Mouse (Mus musculus) neural tube, embryonic 13.5 days (tissue): ENCODE measurements around the gene D430019H16Rik. TPM values are rescaled to one million over a fixed set of nuclear protein-coding genes. Genes with fewer than 3 reads are reported as not detected.
A peak's percentile ranks its signal among the peaks of the same experiment; 100 is the strongest.

Source experiments
- ATAC-seq: fragments of 200-750 bp; cut with Nextera tagmentation; 2 replicates; pipeline ENCODE4 v1.8.0; 2017; ENCODE audit warnings: low read depth, mild to moderate bottlenecking, moderate TSS enrichment, moderate library complexity
- H3K27ac ChIP-seq: fragments of 300-500 bp; sonication (generic); replicated peaks from 2 replicates; pipeline ENCODE4 v1.5.1; 2015; ENCODE audit warnings: moderate library complexity, mild to moderate bottlenecking, inconsistent platforms
- H3K27me3 ChIP-seq: fragments of 300-500 bp; sonication (generic); 2 replicates; pipeline ENCODE4 v1.6.1; 2015; ENCODE audit warnings: mild to moderate bottlenecking, inconsistent platforms
- H3K36me3 ChIP-seq: fragments of 300-500 bp; sonication (generic); 2 replicates; pipeline ENCODE4 v1.6.1; 2015; ENCODE audit warnings: mild to moderate bottlenecking, inconsistent platforms
- H3K4me1 ChIP-seq: fragments of 300-500 bp; sonication (generic); replicated peaks from 2 replicates; pipeline ENCODE4 v1.6.1; 2015; ENCODE audit warnings: inconsistent platforms
- H3K4me2 ChIP-seq: fragments of 300-500 bp; sonication (generic); 2 replicates; pipeline ENCODE4 v1.6.1; 2015; ENCODE audit warnings: inconsistent platforms, mild to moderate bottlenecking, moderate library complexity
- H3K4me3 ChIP-seq: fragments of 300-500 bp; sonication (generic); 2 replicates; pipeline ENCODE4 v1.5.1; 2015; ENCODE audit warnings: mild to moderate bottlenecking, inconsistent platforms
- H3K9ac ChIP-seq: fragments of 300-500 bp; sonication (generic); 2 replicates; pipeline ENCODE4 v1.6.1; 2015; ENCODE audit warnings: moderate library complexity, mild to moderate bottlenecking, inconsistent platforms
- H3K9me3 ChIP-seq: fragments of 300-500 bp; sonication (generic); 2 replicates; pipeline ENCODE4 v1.6.1; 2016; ENCODE audit warnings: inconsistent platforms
- WGBS: fragments of 180-500 bp; shearing (Covaris S2); methylation state at CpG from one replicate; pipeline ENCODE4 v1.1.7; 2015; 5-methylcytosine and 5-hydroxymethylcytosine counted together
- polyA plus RNA-seq: library from polyadenylated mRNA; unstranded; fragments of >200 nt; fragmentation: Nextera tagmentation; extraction: Ambion mirVana; gene quantifications from 2 replicates; pipeline ENCODE4 v1.2.1, GENCODE M21; 2015

D430019H16Rik gene
- polyA plus RNA-seq, 1 experiment from 2014 or later: 11.8 TPM

- no peak overlapping the region for H3K27ac ChIP-seq
- 64% methylated on average over 2 of the region's 2 CpGs for WGBS
- no peak overlapping the region for H3K4me2 ChIP-seq
- H3K4me1 ChIP-seq: peaks cover 21% of the 10 kb centered on the region
- H3K9ac ChIP-seq: no peak overlapping the region
- H3K9me3 ChIP-seq: peaks cover 3% of the 10 kb centered on the region; the same call in 1 of the 2 replicates
- ATAC-seq: no peak
- no peak overlapping the region for H3K4me3 ChIP-seq
- no peaks in the 10 kb centered on the region for H3K36me3 ChIP-seq
- no peaks in the 10 kb centered on the region for H3K27me3 ChIP-seq
Measured at GRCm38 (mm10) chr12:105523737-105524136, 70.1 kb downstream of the D430019H16Rik start.

- Histone ChIP-seq H3K27ac (peak overlapping the region; percentile 64), H3K9me3 (peaks cover 3% of the 10 kb centered on the region; the same call in 1 of the 2 replicates), H3K4me2 (no peak overlapping the region), H3K27me3 (no peaks in the 10 kb centered on the region), H3K36me3 (no peaks in the 10 kb centered on the region), H3K4me3 (no peak overlapping the region), H3K4me1 (peaks cover 26% of the 10 kb centered on the region), H3K9ac (no peak overlapping the region)
- no peak for ATAC-seq
- 79% methylated on average over 3 of the region's 3 CpGs for WGBS
Measured at GRCm38 (mm10) chr12:105526186-105526585, 72.5 kb downstream of the D430019H16Rik start.

GRCm38 (mm10) chr12:105526829-105527228 lies 73.2 kb downstream of the D430019H16Rik start:
- Histone ChIP-seq H3K4me2 (no peak overlapping the region), H3K36me3 (no peaks in the 10 kb centered on the region), H3K9ac (no peak overlapping the region), H3K4me3 (no peak overlapping the region), H3K4me1 (peaks cover 32% of the 10 kb centered on the region), H3K27me3 (no peaks in the 10 kb centered on the region), H3K9me3 (peaks cover 3% of the 10 kb centered on the region; the same call in 1 of the 2 replicates), H3K27ac (peak overlapping the region; percentile 64)
- WGBS: 27% methylated on average over 5 of the region's 5 CpGs
- peak; percentile 80 for ATAC-seq

- no peaks in the 10 kb centered on the region for H3K9me3 ChIP-seq
- H3K36me3 ChIP-seq: no peaks in the 10 kb centered on the region
- WGBS: 73% methylated on average over 9 of the region's 9 CpGs
- no peak for ATAC-seq
- H3K27ac ChIP-seq: 0 out of 2 replicates have a peak overlapping the region, but pooled peaks have one; percentile 33
- no peaks in the 10 kb centered on the region for H3K27me3 ChIP-seq
- peaks cover 37% of the 10 kb centered on the region for H3K4me1 ChIP-seq
- no peak overlapping the region for H3K4me3 ChIP-seq
- H3K9ac ChIP-seq: no peak overlapping the region
- H3K4me2 ChIP-seq: no peak overlapping the region
Measured at GRCm38 (mm10) chr12:105529545-105529944, 75.9 kb downstream of the D430019H16Rik start.

GRCm38 (mm10) chr12:105531724-105532371 lies 78.2 kb downstream of the D430019H16Rik start:
- Histone ChIP-seq H3K27me3 (no peaks in the 10 kb centered on the region), H3K9me3 (no peaks in the 10 kb centered on the region), H3K4me1 (peaks cover 36% of the 10 kb centered on the region), H3K27ac (peak overlapping the region; percentile 69), H3K4me3 (no peak overlapping the region), H3K4me2 (no peak overlapping the region), H3K36me3 (no peaks in the 10 kb centered on the region), H3K9ac (no peak overlapping the region)
- ATAC-seq: peak; percentile 78
- WGBS: 17% methylated on average over 8 of the region's 8 CpGs

GRCm38 (mm10) chr12:105534842-105535241 lies 81.2 kb downstream of the D430019H16Rik start:
- H3K27me3 ChIP-seq: no peaks in the 10 kb centered on the region
- no peaks in the 10 kb centered on the region for H3K36me3 ChIP-seq
- H3K9ac ChIP-seq: no peak overlapping the region
- H3K4me2 ChIP-seq: no peak overlapping the region
- H3K4me1 ChIP-seq: peaks cover 22% of the 10 kb centered on the region
- 90% methylated on average over 4 of the region's 4 CpGs for WGBS
- no peak overlapping the region for H3K4me3 ChIP-seq
- no peaks in the 10 kb centered on the region for H3K9me3 ChIP-seq
- no peak for ATAC-seq
- H3K27ac ChIP-seq: no peak overlapping the region

- Histone ChIP-seq H3K4me1 (peaks cover 17% of the 10 kb centered on the region), H3K9ac (no peak overlapping the region), H3K36me3 (no peaks in the 10 kb centered on the region), H3K27ac (no peak overlapping the region), H3K4me3 (no peak overlapping the region), H3K27me3 (no peaks in the 10 kb centered on the region), H3K9me3 (no peaks in the 10 kb centered on the region), H3K4me2 (no peak overlapping the region)
- 77% methylated on average over 13 of the region's 13 CpGs for WGBS
- no peak for ATAC-seq
Measured at GRCm38 (mm10) chr12:105535968-105536760, 82.5 kb downstream of the D430019H16Rik start.

GRCm38 (mm10) chr12:105537162-105537561 lies 83.5 kb downstream of the D430019H16Rik start:
- H3K9me3 ChIP-seq: no peaks in the 10 kb centered on the region
- H3K9ac ChIP-seq: no peak overlapping the region
- H3K4me3 ChIP-seq: no peak overlapping the region
- H3K4me1 ChIP-seq: peaks cover 8% of the 10 kb centered on the region
- no peak overlapping the region for H3K4me2 ChIP-seq
- no peaks in the 10 kb centered on the region for H3K36me3 ChIP-seq
- WGBS: 54% methylated on average over 5 of the region's 5 CpGs
- no peak overlapping the region for H3K27ac ChIP-seq
- H3K27me3 ChIP-seq: no peaks in the 10 kb centered on the region
- no peak for ATAC-seq

GRCm38 (mm10) chr12:105539649-105540048 lies 86.0 kb downstream of the D430019H16Rik start:
- H3K4me3 ChIP-seq: no peak overlapping the region
- H3K9ac ChIP-seq: no peak overlapping the region
- WGBS: 95% methylated on average over 10 of the region's 10 CpGs
- H3K4me2 ChIP-seq: no peak overlapping the region
- H3K9me3 ChIP-seq: no peaks in the 10 kb centered on the region
- no peaks in the 10 kb centered on the region for H3K36me3 ChIP-seq
- H3K27me3 ChIP-seq: no peaks in the 10 kb centered on the region
- ATAC-seq: no peak
- peaks cover 20% of the 10 kb centered on the region for H3K4me1 ChIP-seq
- H3K27ac ChIP-seq: no peak overlapping the region

GRCm38 (mm10) chr12:105541590-105542402 lies 88.1 kb downstream of the D430019H16Rik start:
- ATAC-seq: no peak
- Histone ChIP-seq H3K9ac (no peak overlapping the region), H3K4me2 (no peak overlapping the region), H3K4me3 (no peak overlapping the region), H3K36me3 (no peaks in the 10 kb centered on the region), H3K4me1 (peaks cover 27% of the 10 kb centered on the region), H3K27ac (no peak overlapping the region), H3K27me3 (no peaks in the 10 kb centered on the region), H3K9me3 (no peaks in the 10 kb centered on the region)
- 77% methylated on average over 12 of the region's 12 CpGs for WGBS

GRCm38 (mm10) chr12:105542513-105542912 lies 88.9 kb downstream of the D430019H16Rik start:
- Histone ChIP-seq H3K27ac (no peak overlapping the region), H3K9me3 (no peaks in the 10 kb centered on the region), H3K4me2 (no peak overlapping the region), H3K4me1 (peaks cover 34% of the 10 kb centered on the region), H3K36me3 (no peaks in the 10 kb centered on the region), H3K27me3 (peaks cover 2% of the 10 kb centered on the region; the same call in 1 of the 2 replicates), H3K4me3 (no peak overlapping the region), H3K9ac (no peak overlapping the region)
- WGBS: 89% methylated on average over 3 of the region's 3 CpGs
- no peak for ATAC-seq
